Mouse (Mus musculus): ENCODE results near the gene Tpbgl.

- TF ChIP-seq CTCF (IDR thresholded peaks at IDR 0.05) (no peak), POLR2A (IDR thresholded peaks at IDR 0.05; ENCODE audit: insufficient read depth, low read depth, low read length) (no peak)
Measured at GRCm38 (mm10) chr7:99667096-99667495, 40.2 kb upstream of the Tpbgl start.
